Mouse (Mus musculus): ENCODE results near the gene Rnf130.
A peak's percentile ranks its signal among the peaks of the same experiment; 100 is the strongest.

Gene Rnf130

DNA sequence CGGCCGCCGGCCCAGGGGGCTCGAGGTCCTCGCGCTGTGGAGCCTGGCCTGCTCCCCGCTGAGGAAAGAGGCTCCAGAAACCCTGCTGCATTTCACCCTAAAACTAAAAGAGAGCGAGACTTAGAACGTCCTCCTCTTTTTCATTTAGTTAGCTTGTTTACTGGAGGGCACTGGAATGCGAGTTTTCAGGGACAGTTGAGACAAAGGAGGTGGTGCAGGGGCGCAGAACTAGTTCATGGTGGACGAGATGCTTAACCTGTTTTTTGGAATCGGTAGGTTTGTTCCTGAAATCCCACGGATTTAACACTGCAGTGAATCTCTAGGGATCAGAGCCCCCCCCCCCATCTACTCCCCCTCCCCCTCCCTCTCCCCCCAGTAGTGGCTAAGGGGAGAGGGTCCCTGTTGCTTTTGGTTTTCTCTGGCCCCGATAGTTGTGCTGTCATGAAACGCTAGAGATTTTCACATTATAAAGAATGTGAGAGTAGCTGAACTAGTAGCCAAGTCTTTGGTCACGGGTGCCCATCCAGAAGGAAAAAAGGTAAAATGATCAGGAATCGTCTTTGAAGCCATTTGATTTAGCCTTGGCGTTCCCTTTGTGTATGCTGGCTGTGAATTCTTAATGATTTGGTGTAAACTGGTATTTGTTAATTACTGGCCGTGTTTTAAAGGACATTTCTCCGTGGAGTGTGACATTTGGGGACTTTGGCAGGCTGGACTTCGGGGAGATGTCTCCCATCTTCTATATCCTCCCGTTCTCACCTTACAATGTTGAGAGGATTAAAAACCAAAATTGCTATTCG is 775 bp downstream of the Rnf130 start:
- peak in 1 of 2 experiments; percentile 39 for DNase-seq

DNA sequence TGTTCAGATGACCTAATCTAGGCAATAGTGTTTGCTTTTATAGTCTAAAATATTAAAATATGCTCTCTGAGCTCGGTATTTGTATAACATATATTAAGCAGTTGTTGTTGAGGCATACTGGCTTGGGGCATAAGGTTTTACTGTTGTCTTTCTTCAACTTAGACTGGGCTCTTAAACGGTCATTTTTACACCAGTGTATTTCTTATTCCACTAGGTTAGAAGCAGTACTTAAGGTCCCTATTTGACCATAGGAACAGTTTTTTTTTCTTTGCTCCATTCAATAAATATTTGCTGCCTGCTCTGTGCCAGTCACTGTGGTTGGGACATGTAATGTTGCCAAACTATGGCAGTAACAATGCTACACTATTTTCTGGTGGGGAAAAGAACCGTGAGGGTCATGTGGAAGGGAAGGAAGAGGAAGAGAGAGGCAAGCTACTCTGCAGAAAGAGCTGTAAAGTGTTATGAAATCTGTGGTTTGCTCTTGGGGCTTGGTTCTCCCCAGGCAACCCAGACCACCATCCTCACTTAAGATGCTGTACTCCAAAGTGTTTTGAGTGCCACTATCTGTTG is 1.5 kb downstream of the Rnf130 start:
- no peak for DNase-seq

DNA sequence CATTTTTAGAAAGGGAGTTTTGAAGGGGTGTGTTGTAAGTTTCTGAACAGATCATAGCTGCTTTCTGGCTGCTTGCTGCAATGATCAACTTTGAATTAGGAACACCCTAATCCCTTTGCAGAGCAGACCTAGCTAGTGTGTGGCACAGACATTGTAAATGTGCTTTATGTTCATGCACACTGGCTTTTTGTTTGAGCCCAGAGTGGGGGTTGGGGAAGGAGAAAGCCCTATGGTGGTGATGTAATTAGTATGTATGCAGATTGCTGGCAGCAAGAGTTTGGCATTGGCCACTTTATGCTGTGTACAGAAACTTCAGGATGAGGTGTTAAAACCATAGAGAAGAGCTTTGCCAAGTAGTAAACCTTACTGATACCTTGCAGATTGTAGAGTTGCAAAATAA is 3.3 kb downstream of the Rnf130 start:
- DNase-seq: peak in 1 of 2 experiments; percentile 27

DNA sequence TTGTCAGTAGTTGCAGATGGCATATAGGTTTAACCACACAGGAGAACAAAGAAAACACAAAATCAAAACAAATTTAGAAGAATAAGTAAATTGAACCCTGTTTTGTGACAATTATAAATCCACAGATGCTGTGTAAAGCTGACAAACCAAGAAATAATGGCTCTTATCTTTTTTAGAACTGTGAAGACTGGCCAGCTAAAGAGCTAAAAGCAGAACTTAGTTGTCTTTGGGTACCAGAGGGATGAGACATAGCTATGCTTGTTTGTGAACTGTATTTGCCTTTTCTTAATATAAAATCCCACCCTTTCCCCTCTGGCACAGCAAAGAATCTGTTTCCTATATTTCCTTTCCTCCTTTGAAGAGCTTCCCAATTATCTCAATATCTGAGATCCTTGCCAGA is 9.0 kb downstream of the Rnf130 start:
- DNase-seq: no peak

DNA sequence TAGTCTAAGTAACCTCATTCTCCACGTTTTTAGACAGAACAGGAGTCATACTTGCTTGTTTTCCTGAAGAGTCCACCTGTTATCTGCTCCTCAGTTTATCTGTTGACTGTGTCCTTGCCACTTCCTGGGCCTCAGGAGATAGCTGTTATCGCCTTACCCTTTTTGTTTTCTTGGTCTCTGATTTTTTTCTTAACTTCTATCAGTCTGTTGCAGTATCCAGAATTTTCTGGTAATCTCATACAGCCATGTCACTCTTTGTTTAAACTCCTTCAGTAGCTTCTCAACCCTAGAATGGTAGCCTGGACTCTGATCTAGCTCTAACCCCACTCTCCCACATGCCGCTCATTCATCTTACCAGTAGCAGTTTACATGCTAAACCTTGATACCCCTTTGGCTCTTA is 10.6 kb downstream of the Rnf130 start:
- DNase-seq: no peak

DNA sequence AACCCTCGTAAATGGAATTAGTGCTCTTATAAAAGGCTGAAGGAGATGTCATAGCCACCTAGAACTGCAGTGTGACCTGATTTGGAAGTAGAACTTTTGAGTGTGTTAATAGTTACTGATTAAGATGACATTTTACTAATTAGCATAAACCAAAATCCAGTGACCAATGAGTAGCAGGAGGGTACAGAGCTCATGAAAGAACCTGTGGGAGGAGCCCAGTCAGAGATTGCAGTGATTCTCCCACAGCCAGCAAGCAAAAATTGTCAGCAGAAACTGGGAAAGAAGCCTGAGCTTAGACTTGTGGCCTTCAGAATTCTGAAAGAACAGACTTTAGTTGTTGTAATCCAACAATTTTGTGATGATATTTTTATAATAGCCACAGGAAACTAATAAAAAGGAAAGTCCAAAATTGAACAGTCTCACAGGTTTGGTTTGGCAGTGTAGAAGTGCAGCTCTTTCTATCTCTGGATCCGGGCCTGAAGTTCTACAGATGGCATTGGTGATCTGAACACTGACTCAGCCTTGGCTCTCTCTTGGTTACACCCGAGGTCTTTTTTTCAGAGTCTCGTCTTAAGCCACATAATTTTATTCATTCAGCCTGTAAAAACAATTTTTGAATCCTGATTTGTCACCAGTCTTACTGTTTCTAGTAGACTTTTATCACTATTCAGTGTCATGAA is 11.8 kb downstream of the Rnf130 start:
- peak in 1 of 2 experiments; percentile 61 for DNase-seq

DNA sequence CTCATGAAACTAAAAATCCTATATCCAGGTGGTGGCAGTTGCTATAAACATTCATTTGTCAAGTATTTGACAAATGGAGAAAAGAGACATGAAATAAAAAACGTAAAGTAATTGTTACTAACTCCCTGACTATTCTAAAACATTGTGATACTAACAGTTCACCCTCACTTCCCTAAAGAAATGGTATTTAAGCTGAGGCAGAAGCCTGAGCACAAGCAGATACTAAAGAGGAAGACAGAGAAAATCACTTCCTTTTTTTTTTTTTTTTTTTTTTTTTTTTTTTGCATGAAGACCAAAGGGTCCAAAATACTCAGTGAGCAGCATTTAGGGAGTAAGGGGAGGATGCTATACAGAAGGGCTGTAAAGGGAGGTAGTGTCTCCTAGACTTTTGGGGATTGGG is 13.6 kb downstream of the Rnf130 start:
- DNase-seq: no peak

DNA sequence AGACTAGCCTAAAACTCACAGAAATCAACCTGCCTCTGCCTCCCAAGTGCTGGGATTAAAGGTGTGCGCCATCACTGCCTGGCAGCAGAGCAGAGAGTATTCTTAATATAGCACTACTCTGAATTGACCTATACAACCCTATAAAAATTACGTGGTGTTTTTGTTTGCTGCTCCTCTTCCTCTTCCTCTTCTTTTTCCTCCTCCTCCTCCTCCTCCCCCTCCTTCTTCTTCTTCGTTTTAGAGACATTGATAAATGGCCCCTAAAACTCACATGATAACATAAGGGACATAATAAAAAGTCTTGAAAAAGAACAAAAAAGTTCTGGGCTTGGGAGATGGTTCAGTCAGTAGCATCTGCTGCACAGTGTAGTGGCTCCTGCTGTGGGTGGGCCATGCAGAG is 16.0 kb downstream of the Rnf130 start:
- DNase-seq: no peak

DNA sequence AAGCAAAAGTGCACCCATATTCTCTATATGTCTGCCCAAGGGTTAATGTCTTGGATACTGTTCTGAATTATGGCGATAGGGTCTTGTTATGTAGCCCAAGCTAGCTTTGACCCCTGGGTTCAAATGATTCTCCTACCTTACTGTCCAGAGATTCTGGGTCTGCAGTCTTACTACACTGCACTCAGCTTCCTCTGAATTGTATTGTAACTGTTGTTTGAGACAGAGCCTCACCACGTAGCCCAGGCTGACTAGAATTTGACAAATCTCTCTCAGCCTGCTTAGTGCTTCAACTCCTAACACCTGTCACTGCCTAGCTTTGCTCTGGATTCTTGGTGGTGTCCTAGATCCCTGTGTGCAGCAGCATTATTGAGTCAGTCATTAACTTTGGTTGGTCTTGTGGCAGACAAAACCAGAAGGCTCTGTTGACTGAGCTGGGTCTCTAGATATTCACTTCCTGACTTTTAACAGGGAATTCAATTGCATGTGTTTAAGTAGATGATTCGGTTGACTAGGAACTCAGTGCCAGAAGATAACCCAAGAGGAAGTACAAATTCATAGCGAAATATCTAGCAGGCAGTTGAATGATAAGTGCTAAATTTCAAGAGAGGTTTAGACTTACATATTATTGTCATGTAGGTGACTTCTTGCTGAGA is 17.3 kb downstream of the Rnf130 start:
- DNase-seq: no peak

DNA sequence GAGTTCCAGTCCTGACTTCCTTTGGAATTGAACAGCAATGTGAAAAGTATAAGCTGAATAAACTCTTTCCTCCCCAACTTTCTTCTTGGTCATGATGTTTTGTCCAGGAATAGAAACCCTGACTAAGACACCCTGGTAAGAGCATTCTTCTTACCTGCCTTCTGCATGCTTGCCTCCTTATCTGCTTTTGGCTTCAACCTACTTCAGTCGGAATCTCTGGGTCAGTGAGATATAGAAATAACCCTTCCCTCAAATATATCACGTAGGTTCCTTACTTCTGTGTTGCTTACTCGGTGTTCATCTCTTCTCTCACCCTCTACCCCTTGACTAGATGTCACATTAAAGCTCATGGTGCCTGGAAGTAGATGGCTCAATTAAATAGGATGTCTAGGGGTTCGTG is 19.3 kb downstream of the Rnf130 start:
- DNase-seq: no peak

DNA sequence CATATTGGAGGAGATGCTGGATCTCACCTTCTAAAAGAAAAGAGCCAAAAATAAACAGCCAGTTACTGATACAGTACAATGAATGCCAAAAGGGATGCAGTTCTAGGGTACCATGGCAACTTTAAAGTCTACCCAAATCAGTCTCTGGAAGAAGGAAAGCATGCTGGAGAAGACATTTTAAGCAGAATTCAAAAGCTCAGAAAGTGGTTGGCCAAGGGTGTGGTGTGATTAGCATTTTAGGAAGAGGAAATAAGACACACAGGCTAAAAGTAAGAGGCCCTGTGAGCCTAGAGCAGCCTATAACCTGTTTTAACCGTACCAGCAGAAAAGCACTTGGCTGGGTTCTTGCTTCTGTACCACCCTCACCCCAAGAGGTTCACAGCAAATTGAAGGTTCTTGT is 22.5 kb downstream of the Rnf130 start:
- no peak for DNase-seq

DNA sequence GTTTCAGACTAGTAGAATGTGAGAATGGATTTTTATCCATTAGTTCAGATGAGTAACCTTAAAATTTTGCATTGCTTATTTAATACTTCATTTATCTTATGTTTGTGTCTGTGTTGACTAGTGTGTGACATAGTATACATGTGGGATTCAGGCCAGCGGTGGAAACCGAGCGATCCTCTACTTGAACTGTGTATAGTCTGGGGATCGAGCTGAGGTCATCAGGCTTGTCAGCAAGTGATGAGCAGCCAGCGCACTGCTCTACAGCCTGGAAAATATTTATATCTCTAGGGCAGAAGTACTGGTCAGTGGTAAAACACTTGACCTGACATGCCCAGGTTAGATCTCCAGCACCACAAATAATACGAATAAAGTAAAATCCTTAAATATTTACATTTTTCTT is 23.0 kb downstream of the Rnf130 start:
- DNase-seq: no peak

DNA sequence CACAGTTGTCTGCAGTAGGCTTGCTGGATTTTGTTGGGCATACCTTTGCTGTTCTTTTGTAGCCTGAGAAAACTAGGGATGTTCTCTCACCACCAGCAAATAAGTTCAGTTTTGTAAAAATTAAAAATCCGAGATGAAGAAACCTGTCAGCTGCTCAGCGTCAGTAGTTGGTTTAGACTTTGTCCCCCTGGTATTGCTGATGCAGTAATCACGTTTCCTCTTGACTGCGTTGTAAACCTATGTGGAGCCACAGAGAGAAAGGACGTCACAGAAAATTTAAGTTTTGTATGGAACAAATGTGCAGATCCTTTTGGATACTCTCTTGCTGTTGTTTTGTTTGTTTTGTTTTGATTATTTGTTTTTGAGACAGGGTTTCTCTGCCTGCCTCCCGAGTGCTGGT is 25.2 kb downstream of the Rnf130 start:
- DNase-seq: no peak

DNA sequence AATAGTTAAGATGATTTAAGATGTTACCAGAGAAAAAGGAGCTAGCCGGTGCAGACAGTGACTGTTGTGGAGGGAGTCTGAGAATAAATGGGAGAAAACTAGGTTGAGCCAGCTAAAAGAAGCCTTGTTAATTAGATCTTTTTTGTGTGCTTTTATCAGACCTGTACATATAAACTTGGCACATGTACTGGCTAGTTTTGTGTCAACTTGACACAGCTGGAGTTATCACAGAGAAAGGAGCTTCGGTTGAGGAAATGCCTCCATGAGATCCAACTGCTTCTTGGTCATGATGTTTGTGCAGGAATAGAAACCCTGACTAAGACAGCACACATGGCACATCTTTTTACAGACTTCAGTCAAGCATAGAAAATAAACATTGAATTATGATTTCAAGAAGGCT is 32.6 kb downstream of the Rnf130 start:
- DNase-seq: no peak

DNA sequence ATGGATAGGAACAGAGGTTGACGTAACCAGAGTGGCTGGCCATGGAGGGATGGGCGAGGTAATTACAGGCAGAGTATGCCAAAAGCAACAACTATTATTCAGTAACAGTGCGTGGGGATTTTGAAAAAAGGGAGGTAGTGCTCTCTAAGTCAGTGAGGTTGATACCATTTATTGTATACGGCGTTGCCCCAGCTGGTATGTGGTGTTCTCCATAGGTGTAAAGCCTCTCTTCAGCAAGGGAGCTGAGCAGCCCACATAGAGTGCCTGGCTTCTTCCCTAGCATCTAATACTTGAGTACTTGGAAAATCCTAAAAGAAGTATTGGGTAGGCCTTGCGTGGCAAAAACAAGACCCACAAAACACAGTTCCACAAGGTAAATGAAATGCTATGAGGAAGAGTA is 33.1 kb downstream of the Rnf130 start:
- DNase-seq: no peak

DNA sequence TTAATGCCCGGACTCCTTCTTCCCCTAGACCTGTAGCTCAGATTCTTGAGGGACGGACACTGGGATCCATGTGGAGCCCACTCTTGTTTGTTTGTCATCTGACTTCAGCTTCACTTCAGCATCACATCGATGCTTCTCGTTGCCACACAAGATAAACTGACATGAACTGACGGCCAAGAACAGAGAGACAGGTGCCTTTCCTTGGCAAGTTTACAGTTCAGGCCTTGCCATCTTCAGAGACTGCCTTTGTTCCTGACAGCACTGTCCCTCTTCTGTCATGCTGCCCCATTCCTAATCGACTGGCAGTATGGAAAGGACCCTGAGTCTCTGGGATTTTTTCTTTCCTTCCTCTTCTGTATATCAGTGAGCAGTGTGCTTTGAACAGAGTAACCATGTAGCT is 33.9 kb downstream of the Rnf130 start:
- DNase-seq: peak; percentile 22 to 54

DNA sequence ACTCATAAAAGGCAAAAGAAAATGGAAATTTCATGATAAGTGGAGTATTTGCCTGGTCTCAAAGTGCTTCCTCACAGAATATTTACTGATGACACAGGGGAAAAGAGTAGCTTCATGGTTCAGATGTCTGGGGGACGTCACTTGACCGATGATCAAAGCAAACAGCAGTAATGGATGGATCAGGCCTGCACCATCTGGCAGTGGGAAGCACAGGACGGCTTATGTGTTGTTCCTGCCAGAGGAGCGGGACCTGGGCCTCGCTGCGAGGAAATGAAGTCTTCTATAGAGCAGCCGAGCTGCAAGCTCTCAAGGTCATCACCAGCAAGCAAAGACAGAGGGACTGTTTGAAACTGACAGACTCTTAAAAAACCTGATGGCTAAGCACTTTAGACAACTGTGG is 37.0 kb downstream of the Rnf130 start:
- DNase-seq: peak; percentile 51 to 68

DNA sequence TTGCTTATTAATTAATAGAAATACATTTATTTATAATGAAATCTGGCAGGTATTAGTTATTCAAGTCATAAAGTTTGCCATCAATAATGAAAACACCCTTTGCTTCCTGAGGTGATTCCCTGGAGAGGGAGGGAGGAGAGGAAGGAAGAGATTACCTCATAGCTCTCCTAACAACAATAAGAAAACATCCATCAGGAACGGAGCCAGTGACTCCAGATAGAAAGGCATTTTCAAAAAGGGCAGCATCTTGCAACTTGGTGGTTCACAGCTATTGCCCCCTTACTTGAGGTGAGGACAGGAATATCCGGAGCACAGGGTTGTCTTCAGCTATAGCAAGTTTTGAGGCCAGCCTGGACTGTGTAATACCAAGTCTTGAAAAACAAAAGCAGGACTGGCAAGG is 40.9 kb downstream of the Rnf130 start:
- DNase-seq: no peak

DNA sequence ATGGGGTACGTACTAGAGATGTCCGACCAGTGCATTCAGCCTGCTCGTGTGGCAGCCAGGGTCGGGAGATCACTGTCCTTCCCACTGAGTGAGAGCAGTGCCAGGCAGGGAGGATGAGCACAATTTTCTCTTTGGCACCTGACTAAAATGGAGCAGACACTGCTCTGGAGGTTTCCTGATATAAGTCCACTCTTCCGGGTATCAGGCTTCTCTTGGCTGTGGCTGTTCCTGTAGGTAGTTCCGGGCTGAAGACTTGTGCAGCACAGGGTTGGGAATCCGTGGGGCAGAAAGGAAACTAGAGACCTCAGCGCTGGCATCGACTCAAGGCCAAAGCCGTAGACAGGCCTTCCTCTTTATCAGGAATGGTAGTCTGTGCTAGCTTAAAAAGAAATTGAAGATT is 48.7 kb downstream of the Rnf130 start:
- peak; percentile 67 to 76 for DNase-seq

DNA sequence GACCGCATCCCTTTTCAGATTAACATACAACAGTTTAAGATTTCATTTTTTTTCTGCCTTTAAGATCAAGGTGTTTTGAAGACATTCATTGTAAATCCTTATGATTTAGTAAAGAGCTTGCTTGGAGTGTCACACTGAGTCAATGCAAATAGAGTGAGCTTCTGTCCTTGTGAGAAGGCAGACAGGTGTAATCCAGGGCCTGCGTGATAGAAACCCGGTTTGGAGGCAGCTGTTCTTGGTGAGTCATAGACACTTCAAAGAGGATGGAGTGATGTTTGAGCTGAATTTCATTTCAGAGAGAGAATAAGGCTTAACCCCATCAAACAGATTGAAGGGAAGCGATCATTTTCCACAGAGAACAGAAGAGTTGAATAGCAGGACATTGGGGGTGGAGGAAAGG is 51.6 kb downstream of the Rnf130 start:
- DNase-seq: no peak

DNA sequence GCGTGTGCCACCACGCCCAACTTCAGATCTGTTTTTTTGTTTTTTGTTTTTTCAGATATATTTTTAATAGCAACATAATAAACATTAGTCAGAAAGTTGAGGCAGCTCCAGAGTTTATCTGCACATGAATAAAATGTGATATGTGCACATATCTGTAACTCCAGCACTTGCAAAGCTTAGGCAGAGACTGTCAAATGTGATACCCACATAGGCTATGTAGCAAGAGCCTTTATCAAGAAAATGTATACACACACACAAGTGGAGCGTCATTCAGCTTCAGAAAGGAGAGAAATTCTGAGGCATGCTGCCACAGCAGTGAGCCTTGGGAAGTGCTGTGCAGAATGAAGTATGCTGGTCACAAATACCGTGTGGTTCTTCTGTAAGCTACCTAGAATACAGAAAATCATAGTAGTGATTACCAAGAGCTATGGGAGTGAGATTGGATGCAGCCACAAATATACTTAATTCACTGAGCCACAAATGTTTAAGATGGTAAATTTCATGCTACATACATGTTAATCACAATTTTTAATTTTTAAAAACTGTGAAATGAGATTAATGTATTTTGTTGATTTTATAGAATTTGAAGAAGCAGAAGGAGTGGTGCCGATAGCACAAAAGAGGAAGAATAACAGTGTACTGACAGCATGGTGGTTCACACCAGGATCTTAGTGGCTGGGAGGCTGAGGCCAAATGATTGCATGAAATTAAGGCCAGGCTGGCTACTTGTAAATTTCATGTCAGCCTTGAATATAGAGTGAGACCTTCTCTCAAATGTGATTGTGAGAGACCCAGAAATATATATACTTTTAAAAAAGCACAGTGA is 56.4 kb downstream of the Rnf130 start:
- DNase-seq: no peak

DNA sequence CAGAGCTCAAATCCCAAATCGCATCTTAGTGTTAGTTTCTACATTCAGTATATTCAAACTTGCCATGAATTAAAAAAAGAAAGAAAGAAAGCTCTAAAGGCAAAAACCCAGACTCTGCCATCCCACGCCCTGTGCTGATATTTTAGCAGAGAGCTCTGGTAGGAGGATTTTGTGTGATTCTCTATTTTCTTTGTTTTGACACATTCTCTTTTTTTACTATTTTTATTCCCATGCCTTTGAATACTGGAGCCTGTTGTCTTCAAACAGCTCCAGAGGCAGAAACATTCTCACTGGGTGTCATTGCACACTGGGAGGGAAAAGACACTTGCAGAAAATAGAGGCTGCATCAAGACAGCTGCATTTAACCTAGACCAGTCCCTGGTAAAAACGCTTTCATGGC is 61.1 kb downstream of the Rnf130 start:
- no peak for DNase-seq

DNA sequence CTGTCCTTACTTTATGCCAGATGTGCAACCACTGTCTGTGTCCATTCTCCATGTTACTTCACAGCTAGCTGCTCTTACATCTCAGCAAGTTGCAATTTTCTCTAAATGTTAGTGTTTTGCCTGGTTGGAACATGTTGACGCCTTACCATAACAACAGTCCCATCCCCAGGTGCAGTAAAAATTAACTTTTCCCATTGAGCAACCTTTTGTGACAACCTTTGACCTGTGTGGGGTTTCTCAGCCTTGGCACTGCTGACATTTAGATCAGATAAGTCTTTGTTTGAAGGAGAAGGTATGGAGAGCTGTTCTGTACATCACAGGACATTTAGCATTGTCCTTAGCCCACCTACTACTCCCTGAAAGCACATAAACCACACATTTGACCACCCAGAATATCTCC is 64.7 kb downstream of the Rnf130 start:
- DNase-seq: no peak

Data from cerebellum, postnatal 14 days (tissue).